Mouse (Mus musculus): ENCODE measurements around the gene E330021D16Rik. TPM values are rescaled to one million over a fixed set of nuclear protein-coding genes. Genes with fewer than 3 reads are reported as not detected.

Gene E330021D16Rik
- polyA plus RNA-seq, 1 experiment: 0.12 TPM

- peaks cover 5% of the 10 kb centered on the region for H3K4me1 ChIP-seq (replicated peaks; ENCODE audit: control insufficient read depth, insufficient read depth, low read length)
- H3K27ac ChIP-seq (ENCODE audit: control insufficient read depth, insufficient read depth, low read length): no peak overlapping the region
- H3K36me3 ChIP-seq (ENCODE audit: control insufficient read depth, insufficient read depth, low read length): no peaks in the 10 kb centered on the region
- no peak overlapping the region for H3K4me3 ChIP-seq (ENCODE audit: control insufficient read depth, insufficient read depth, low read length)
- TF ChIP-seq POLR2A (IDR thresholded peaks at IDR 0.05; ENCODE audit: control insufficient read depth, extremely low read depth, insufficient read depth, low read length, poor library complexity) (no peak), CTCF (IDR thresholded peaks at IDR 0.05; ENCODE audit: borderline replicate concordance, control insufficient read depth, extremely low read depth, insufficient read depth, low read length, poor library complexity) (no peak)
- no peaks in the 10 kb centered on the region for H3K27me3 ChIP-seq (ENCODE audit: control insufficient read depth, insufficient read depth, low read length)
- DNase-seq: no peak
- WGBS: 73% methylated on average over 8 of the region's 8 CpGs
Observed at GRCm38 (mm10) chr6:136418333-136418848, 3.0 kb upstream of the E330021D16Rik start.

DNA sequence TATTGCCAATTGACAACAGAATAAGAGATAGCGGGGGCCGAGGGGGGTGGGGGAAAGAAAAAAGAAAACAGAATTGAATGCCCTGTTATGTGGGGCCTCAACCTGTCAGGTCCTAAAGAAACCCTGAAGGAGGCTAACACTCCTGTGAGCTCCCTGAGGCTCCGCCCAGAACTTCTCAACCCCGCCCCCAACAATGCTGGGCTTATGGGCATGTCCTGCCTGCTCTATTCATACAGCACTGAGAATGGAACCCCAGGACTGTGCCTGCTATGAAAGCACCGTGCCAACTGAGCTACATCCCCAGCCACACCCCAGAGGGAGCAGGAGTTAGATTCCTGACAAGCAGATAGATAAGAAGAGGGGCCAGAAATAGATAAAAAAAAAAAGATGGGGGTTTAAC is 2.5 kb upstream of the E330021D16Rik start:
- WGBS: 90% methylated on average over 5 of the region's 5 CpGs
- Histone ChIP-seq H3K36me3 (ENCODE audit: control insufficient read depth, insufficient read depth, low read length) (no peaks in the 10 kb centered on the region), H3K4me1 (replicated peaks; ENCODE audit: control insufficient read depth, insufficient read depth, low read length) (peaks cover 5% of the 10 kb centered on the region), H3K27me3 (ENCODE audit: control insufficient read depth, insufficient read depth, low read length) (no peaks in the 10 kb centered on the region), H3K27ac (ENCODE audit: control insufficient read depth, insufficient read depth, low read length) (no peak overlapping the region), H3K4me3 (ENCODE audit: control insufficient read depth, insufficient read depth, low read length) (no peak overlapping the region)
- no peak for TF ChIP-seq CTCF (IDR thresholded peaks at IDR 0.05; ENCODE audit: borderline replicate concordance, control insufficient read depth, extremely low read depth, insufficient read depth, low read length, poor library complexity)
- no peak for TF ChIP-seq POLR2A (IDR thresholded peaks at IDR 0.05; ENCODE audit: control insufficient read depth, extremely low read depth, insufficient read depth, low read length, poor library complexity)
- no peak for DNase-seq

DNA sequence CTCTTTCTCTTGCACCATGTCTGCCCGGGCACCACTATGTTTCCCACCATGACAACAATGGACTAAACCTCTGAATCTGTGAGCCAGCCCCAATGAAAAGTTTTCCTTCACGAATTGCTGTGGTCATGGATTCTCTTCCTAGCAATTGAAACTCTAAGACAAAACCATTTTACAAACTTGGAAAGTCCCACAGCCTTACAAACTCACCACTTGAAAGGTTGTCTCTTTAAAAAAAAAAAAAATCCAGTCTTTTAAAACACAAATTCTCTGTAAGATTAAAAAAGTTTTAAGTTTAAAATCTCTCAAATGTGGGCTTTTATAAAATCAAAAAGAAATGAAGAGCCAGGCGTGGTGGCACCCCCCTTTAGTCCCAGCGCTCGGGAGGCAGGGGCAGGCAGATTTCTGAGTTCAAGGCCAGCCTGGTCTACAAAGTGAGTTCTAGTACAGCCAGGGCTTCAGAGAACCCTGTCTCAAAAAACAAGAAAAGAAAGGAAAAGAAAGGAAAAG is 1.5 kb downstream of the E330021D16Rik start:
- TF ChIP-seq POLR2A (IDR thresholded peaks at IDR 0.05; ENCODE audit: control insufficient read depth, extremely low read depth, insufficient read depth, low read length, poor library complexity) (no peak), CTCF (IDR thresholded peaks at IDR 0.05; ENCODE audit: borderline replicate concordance, control insufficient read depth, extremely low read depth, insufficient read depth, low read length, poor library complexity) (no peak)
- WGBS: 90% methylated on average over 5 of the region's 5 CpGs
- H3K4me1 ChIP-seq (replicated peaks; ENCODE audit: control insufficient read depth, insufficient read depth, low read length): no peaks in the 10 kb centered on the region
- H3K27ac ChIP-seq (ENCODE audit: control insufficient read depth, insufficient read depth, low read length): no peak overlapping the region
- H3K4me3 ChIP-seq (ENCODE audit: control insufficient read depth, insufficient read depth, low read length): no peak overlapping the region
- H3K27me3 ChIP-seq (ENCODE audit: control insufficient read depth, insufficient read depth, low read length): no peaks in the 10 kb centered on the region
- H3K36me3 ChIP-seq (ENCODE audit: control insufficient read depth, insufficient read depth, low read length): no peaks in the 10 kb centered on the region
- no peak for DNase-seq

DNA sequence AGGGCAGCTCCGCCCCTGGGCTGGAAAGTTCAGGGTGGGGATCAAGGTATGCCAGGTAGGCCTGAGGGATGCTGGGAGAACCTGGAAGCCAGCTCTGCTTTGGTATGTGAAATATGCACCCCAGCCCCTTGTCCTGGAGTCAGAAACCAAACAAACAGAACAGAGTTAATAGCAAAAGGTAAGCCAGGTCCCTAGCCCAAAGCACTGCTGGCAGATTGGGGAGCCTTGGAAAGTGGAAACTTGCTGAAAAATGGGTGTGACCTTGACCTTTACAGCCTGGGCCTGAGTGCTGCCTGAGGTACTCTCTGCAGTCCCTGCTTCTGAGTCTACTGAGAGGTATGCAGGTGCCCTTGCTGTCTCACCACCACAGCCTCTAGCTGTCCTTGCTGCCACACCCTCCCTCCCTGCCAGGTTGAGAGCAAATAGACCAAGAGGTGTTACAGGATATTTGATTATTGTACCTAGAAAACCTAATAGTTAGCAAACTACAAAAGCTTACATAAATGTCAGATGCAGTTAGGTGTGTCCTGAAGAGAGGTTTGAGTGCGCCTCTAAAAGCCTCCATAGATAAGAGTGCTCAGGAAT is 7.7 kb downstream of the E330021D16Rik start:
- no peaks in the 10 kb centered on the region for H3K27me3 ChIP-seq (ENCODE audit: control insufficient read depth, insufficient read depth, low read length)
- TF ChIP-seq POLR2A (IDR thresholded peaks at IDR 0.05; ENCODE audit: control insufficient read depth, extremely low read depth, insufficient read depth, low read length, poor library complexity) (no peak), CTCF (IDR thresholded peaks at IDR 0.05; ENCODE audit: borderline replicate concordance, control insufficient read depth, extremely low read depth, insufficient read depth, low read length, poor library complexity) (no peak)
- no peak for DNase-seq
- WGBS: 88% methylated on average over 2 of the region's 2 CpGs
- no peak overlapping the region for H3K4me3 ChIP-seq (ENCODE audit: control insufficient read depth, insufficient read depth, low read length)
- no peaks in the 10 kb centered on the region for H3K36me3 ChIP-seq (ENCODE audit: control insufficient read depth, insufficient read depth, low read length)
- no peaks in the 10 kb centered on the region for H3K4me1 ChIP-seq (replicated peaks; ENCODE audit: control insufficient read depth, insufficient read depth, low read length)
- no peak overlapping the region for H3K27ac ChIP-seq (ENCODE audit: control insufficient read depth, insufficient read depth, low read length)

DNA sequence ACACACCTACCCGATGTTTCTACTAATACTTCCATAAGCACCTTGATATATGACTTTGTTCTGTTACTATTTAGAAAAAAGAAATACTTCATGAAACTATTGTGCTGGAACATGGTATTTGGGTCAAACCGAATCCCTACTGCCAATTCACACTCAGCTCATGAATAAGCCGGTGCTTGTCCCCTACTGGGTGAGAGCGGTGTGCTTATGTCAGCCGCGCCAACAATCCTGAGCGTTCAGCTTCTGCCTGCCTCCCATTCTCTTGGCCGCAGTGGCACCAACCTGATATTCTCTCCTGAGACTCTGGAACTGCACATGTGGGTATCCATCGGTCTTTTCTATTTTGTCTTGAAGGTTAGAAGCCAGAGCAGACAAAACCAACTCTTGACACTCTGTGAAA is 18.5 kb downstream of the E330021D16Rik start:
- H3K4me1 ChIP-seq (replicated peaks; ENCODE audit: control insufficient read depth, insufficient read depth, low read length): no peaks in the 10 kb centered on the region
- WGBS: 97% methylated on average over 9 of the region's 9 CpGs
- TF ChIP-seq POLR2A (IDR thresholded peaks at IDR 0.05; ENCODE audit: control insufficient read depth, extremely low read depth, insufficient read depth, low read length, poor library complexity): no peak
- TF ChIP-seq CTCF (IDR thresholded peaks at IDR 0.05; ENCODE audit: borderline replicate concordance, control insufficient read depth, extremely low read depth, insufficient read depth, low read length, poor library complexity): no peak
- DNase-seq: no peak
- H3K36me3 ChIP-seq (ENCODE audit: control insufficient read depth, insufficient read depth, low read length): no peaks in the 10 kb centered on the region
- H3K27me3 ChIP-seq (ENCODE audit: control insufficient read depth, insufficient read depth, low read length): no peaks in the 10 kb centered on the region
- no peak overlapping the region for H3K27ac ChIP-seq (ENCODE audit: control insufficient read depth, insufficient read depth, low read length)
- no peak overlapping the region for H3K4me3 ChIP-seq (ENCODE audit: control insufficient read depth, insufficient read depth, low read length)

- no peak overlapping the region for H3K27ac ChIP-seq (ENCODE audit: control insufficient read depth, insufficient read depth, low read length)
- no peak overlapping the region for H3K4me3 ChIP-seq (ENCODE audit: control insufficient read depth, insufficient read depth, low read length)
- no peaks in the 10 kb centered on the region for H3K4me1 ChIP-seq (replicated peaks; ENCODE audit: control insufficient read depth, insufficient read depth, low read length)
- no peaks in the 10 kb centered on the region for H3K36me3 ChIP-seq (ENCODE audit: control insufficient read depth, insufficient read depth, low read length)
- no peak for TF ChIP-seq POLR2A (IDR thresholded peaks at IDR 0.05; ENCODE audit: control insufficient read depth, extremely low read depth, insufficient read depth, low read length, poor library complexity)
- TF ChIP-seq CTCF (IDR thresholded peaks at IDR 0.05; ENCODE audit: borderline replicate concordance, control insufficient read depth, extremely low read depth, insufficient read depth, low read length, poor library complexity): no peak
- H3K27me3 ChIP-seq (ENCODE audit: control insufficient read depth, insufficient read depth, low read length): no peaks in the 10 kb centered on the region
- no peak for DNase-seq
- WGBS: 83% methylated on average over 9 of the region's 9 CpGs
Observed at GRCm38 (mm10) chr6:136390262-136390661, 25.1 kb downstream of the E330021D16Rik start.
